28 mouse cellular contexts compared by ENCODE assay signal in genomic region chr11:52225986-52226599, GRCm38 (mm10). TPM values are rescaled to one million over a fixed set of nuclear protein-coding genes. Genes with fewer than 3 reads are reported as not detected.
DNase-seq lines count a peak whose midpoint lies in the region; TF ChIP-seq lines count a peak whose summit lies in the region.
"Had no signal": no experiment of that assay in that cellular context is flagged by ENCODE, and none has a peak within 500 bp of the region (broad histone marks: within the 10 kb centered on the region; RNA-seq: fewer than 3 reads in every experiment).

No protein-coding gene starts in this region.

- H3K27ac ChIP-seq in CH12.LX (ENCODE audit: insufficient read depth, low read depth) = no peak overlapping the region
- H3K27ac ChIP-seq: embryonic facial prominence, embryonic 15.5 days; forebrain, embryonic 10.5 days; gastrocnemius, adult 2 months; heart, embryonic 13.5 days; hindbrain, embryonic 15.5 days had no signal

- H3K4me3 ChIP-seq in CH12.LX (replicated peaks in 1 of 3; ENCODE audit: low read depth in 2 of 3, low read length in 2 of 3, poor library complexity in 1 of 3) = no peak overlapping the region
- H3K4me3 ChIP-seq: embryonic facial prominence, embryonic 15.5 days; erythroblast, embryonic 14.5 days; forebrain, embryonic 10.5 days; gastrocnemius, adult 2 months; heart, embryonic 13.5 days; hindbrain, embryonic 15.5 days had no signal

- H3K4me1 ChIP-seq in CH12.LX (ENCODE audit: control insufficient read depth in 1 of 2, insufficient read depth in 2 of 2) = peaks cover 0 to 16% of the 10 kb centered on the region in 2 experiments; a peak in 2 of 4 replicates

- peak; percentile 61 for DNase-seq in thymus, postnatal 14 days
- DNase-seq in thymus, adult 18-20 months = no peak
- DNase-seq in A20 (ENCODE audit: low read depth, low spot score) = peak; percentile 40
- DNase-seq in CH12.LX (ENCODE audit: extremely low read depth) = no peak
- DNase-seq in naive thymus-derived CD4-positive, alpha-beta T cell, adult 2 months (ENCODE audit: low read depth) = peak; percentile 18
- no peak for DNase-seq in adrenal gland, adult 2 months
- DNase-seq: adrenal gland, postnatal 10 days; cerebellum, adult 11 months; cerebellum, adult 8-10 months; cerebellum, postnatal 14 days; embryo, embryonic 11 days; gastrocnemius, adult 2 months; gastrocnemius, postnatal 25 days; heart, adult 11 months; heart, postnatal 36 days had no signal

- no peaks in the 10 kb centered on the region for H3K9me3 ChIP-seq in CH12.LX (replicated peaks; ENCODE audit: low read length)
- H3K9me3 ChIP-seq: embryonic facial prominence, embryonic 15.5 days; forebrain, embryonic 10.5 days; heart, embryonic 13.5 days; hindbrain, embryonic 15.5 days had no signal

- dilution Hi-C loops in CH12.LX (cut with MboI; ENCODE audit: extremely low pct_ligation_motif_present, extremely low pct_unique_long_range_greater_than_20kb, low sequenced_read_pairs) = no loop called here

- TF ChIP-seq EP300 in CH12.LX (IDR thresholded peaks at IDR 0.05; ENCODE audit: low read length) = no peak

- H3K36me3 ChIP-seq in CH12.LX (replicated peaks in 1 of 2; ENCODE audit: control insufficient read depth in 1 of 2, insufficient read depth in 1 of 2, low read length in 1 of 2) = no peaks in the 10 kb centered on the region
- H3K36me3 ChIP-seq: embryonic facial prominence, embryonic 15.5 days; forebrain, embryonic 10.5 days; heart, embryonic 13.5 days; hindbrain, embryonic 15.5 days had no signal

- peaks cover 15% of the 10 kb centered on the region for H3K27me3 ChIP-seq in CH12.LX (replicated peaks)

- no peak overlapping the region for H3K9ac ChIP-seq in CH12.LX (ENCODE audit: insufficient read depth, low read depth)
- H3K9ac ChIP-seq: embryonic facial prominence, embryonic 15.5 days; heart, embryonic 13.5 days; hindbrain, embryonic 15.5 days had no signal

- H3K4me2 ChIP-seq in CH12.LX (ENCODE audit: insufficient read depth, low read depth, poor library complexity, severe bottlenecking) = no peak overlapping the region
- H3K4me2 ChIP-seq: embryonic facial prominence, embryonic 15.5 days; heart, embryonic 13.5 days; hindbrain, embryonic 15.5 days had no signal

- H3K79me2 ChIP-seq in CH12.LX (replicated peaks; ENCODE audit: control insufficient read depth, extremely low read depth, insufficient read depth, poor library complexity, severe bottlenecking) = no peaks in the 10 kb centered on the region

- peak in 1 of 2 experiments; percentile 59; a peak in 2 of 4 replicates for TF ChIP-seq CTCF in CH12.LX (conservative IDR thresholded peaks at IDR 0.05 in 1 of 2, IDR thresholded peaks at IDR 0.05 in 1 of 2; ENCODE audit: low read depth in 2 of 2, low read length in 2 of 2)

- peak; percentile 39 for TF ChIP-seq RAD21 in CH12.LX (IDR thresholded peaks at IDR 0.05; ENCODE audit: low read depth, low read length)

- in situ Hi-C loops in CH12.LX (cut with MboI; ENCODE audit: low pct_ligation_motif_present, low pct_unique_long_range_greater_than_20kb, low sequenced_read_pairs) = loop anchor here (10.0 kb wide), 2 partner anchors 81 to 171 kb away; partner anchors contain the start of gene Olfr1373

- TF ChIP-seq POLR2A in CH12.LX (IDR thresholded peaks at IDR 0.05; ENCODE audit: low read depth, low read length) = no peak

TF ChIP-seq in CH12.LX, 34 proteins besides CTCF, POLR2A, EP300 and RAD21:
- TF ChIP-seq ZC3H11A (IDR thresholded peaks at IDR 0.05; ENCODE audit: low read depth, low read length) = no peak
- no peak for TF ChIP-seq GABPA (IDR thresholded peaks at IDR 0.05; ENCODE audit: insufficient replicate concordance, low read depth, low read length)
- 0 out of 2 replicates have a peak, but pooled peaks have one; percentile 21 for TF ChIP-seq IRF4 (IDR thresholded peaks at IDR 0.05; ENCODE audit: low read depth, low read length)
- no peak for TF ChIP-seq ZKSCAN1 (IDR thresholded peaks at IDR 0.05; ENCODE audit: borderline replicate concordance, low read depth, low read length)
- no peak for TF ChIP-seq HCFC1 (IDR thresholded peaks at IDR 0.05; ENCODE audit: low read depth, low read length)
- no peak for TF ChIP-seq JUND (conservative IDR thresholded peaks at IDR 0.05; ENCODE audit: low read depth, low read length)
- TF ChIP-seq UBTF (IDR thresholded peaks at IDR 0.05; ENCODE audit: low read depth, low read length) = no peak
- no peak for TF ChIP-seq ZMIZ1 (IDR thresholded peaks at IDR 0.05; ENCODE audit: low read depth, low read length)
- no peak for TF ChIP-seq POLR2AphosphoS2 (IDR thresholded peaks at IDR 0.05; ENCODE audit: low read depth, low read length)
- TF ChIP-seq ZNF384 (IDR thresholded peaks at IDR 0.05; ENCODE audit: low read depth, low read length) = peak; percentile 88
- peak; percentile 61 for TF ChIP-seq SMC3 (IDR thresholded peaks at IDR 0.05; ENCODE audit: low read depth, low read length)
- TF ChIP-seq MXI1 (IDR thresholded peaks at IDR 0.05; ENCODE audit: low read depth, low read length) = no peak
- no peak for TF ChIP-seq PAX5 (IDR thresholded peaks at IDR 0.05; ENCODE audit: low read length)

RNA-seq across cellular contexts. Expression of gene Skp1a, which starts 5.7 kb away (rescaled TPM):
- total RNA-seq in CH12.LX (2012; rRNA removed) (169 and 248 TPM in 2 replicates), CH12.LX (2014; rRNA removed) (371 and 466 TPM in 2 replicates)
- polyA plus RNA-seq in CH12.LX (2012; ENCODE audit: insufficient read length, low read depth) = 209 and 278 TPM in 2 replicates
- 100 to 1,000 TPM; 396 to 522 TPM for total RNA-seq in adrenal gland, adult 2 months (2021)
- 10.6 and 11.1 TPM in 2 replicates for polyA plus RNA-seq in adrenal gland, adult 2 months (2012; rRNA removed)

RNA-seq across cellular contexts. Expression of gene Olfr1371, which starts 12.3 kb away (rescaled TPM):
- not detected in 2 replicates for total RNA-seq in CH12.LX (2012; rRNA removed)
- not detected in 2 replicates for total RNA-seq in CH12.LX (2014; rRNA removed)
- polyA plus RNA-seq in CH12.LX (2012; ENCODE audit: insufficient read length, low read depth) = not detected in 2 replicates
- total RNA-seq in adrenal gland, adult 2 months (2021) = not detected
- not detected in 2 replicates for polyA plus RNA-seq in adrenal gland, adult 2 months (2012; rRNA removed)
- total RNA-seq: adrenal gland, postnatal 10 days; adrenal gland, postnatal 4 days; common myeloid progenitor, adult 5-6 weeks; gastrocnemius, adult 2 months; gastrocnemius, postnatal 25 days; heart, postnatal 36 days had no signal
- polyA plus RNA-seq: brain, embryonic 14.5 days; CD4-positive, CD25-positive, alpha-beta regulatory T cell, adult 4 months; embryonic facial prominence, embryonic 11.5 days; embryonic facial prominence, embryonic 15.5 days; erythroblast, embryonic 14.5 days; forebrain, embryonic 10.5 days; forebrain, embryonic 14.5 days; heart, embryonic 13.5 days; heart, postnatal 0 days; hindbrain, embryonic 11.5 days; hindbrain, embryonic 15.5 days had no signal

RNA-seq across cellular contexts. Expression of gene Tcf7, which starts 56.7 kb away (rescaled TPM):
- 0.46 and 0.55 TPM in 2 replicates for total RNA-seq in CH12.LX (2012; rRNA removed)
- 0.77 and 0.85 TPM in 2 replicates for total RNA-seq in CH12.LX (2014; rRNA removed)
- polyA plus RNA-seq in CH12.LX (2012; ENCODE audit: insufficient read length, low read depth) = 4.4 and 5.5 TPM in 2 replicates
- total RNA-seq in adrenal gland, adult 2 months (2021) = 10 to 100 TPM; 32.1 to 48.6 TPM
- polyA plus RNA-seq in adrenal gland, adult 2 months (2012; rRNA removed) = 56.1 and 60.3 TPM in 2 replicates

Comparison
In these comparisons a context has a peak if more than half of its experiments do, and no peak if none do; other contexts are left out.
1. DNase-seq: peak in thymus, postnatal 14 days (single experiment), A20 (single experiment) and naive thymus-derived CD4-positive, alpha-beta T cell, adult 2 months (single experiment); none in thymus, adult 18-20 months (0 of 2), CH12.LX (single experiment) and adrenal gland, adult 2 months (single experiment).
2. RNA of gene Tcf7, which starts 56.7 kb away (total RNA-seq): 32.1 to 48.6 TPM in adrenal gland, adult 2 months; 0.46 to 0.85 TPM in CH12.LX; every median in the first group is over 10 times any median in the second.